Mouse (Mus musculus): ENCODE results near the gene Calhm6. TPM values are rescaled to one million over a fixed set of nuclear protein-coding genes. Genes with fewer than 3 reads are reported as not detected.

The Calhm6 gene
- 12.3 to 16.1 TPM (median 13.2 TPM) in 4 replicates for total RNA-seq (2023)

DNA sequence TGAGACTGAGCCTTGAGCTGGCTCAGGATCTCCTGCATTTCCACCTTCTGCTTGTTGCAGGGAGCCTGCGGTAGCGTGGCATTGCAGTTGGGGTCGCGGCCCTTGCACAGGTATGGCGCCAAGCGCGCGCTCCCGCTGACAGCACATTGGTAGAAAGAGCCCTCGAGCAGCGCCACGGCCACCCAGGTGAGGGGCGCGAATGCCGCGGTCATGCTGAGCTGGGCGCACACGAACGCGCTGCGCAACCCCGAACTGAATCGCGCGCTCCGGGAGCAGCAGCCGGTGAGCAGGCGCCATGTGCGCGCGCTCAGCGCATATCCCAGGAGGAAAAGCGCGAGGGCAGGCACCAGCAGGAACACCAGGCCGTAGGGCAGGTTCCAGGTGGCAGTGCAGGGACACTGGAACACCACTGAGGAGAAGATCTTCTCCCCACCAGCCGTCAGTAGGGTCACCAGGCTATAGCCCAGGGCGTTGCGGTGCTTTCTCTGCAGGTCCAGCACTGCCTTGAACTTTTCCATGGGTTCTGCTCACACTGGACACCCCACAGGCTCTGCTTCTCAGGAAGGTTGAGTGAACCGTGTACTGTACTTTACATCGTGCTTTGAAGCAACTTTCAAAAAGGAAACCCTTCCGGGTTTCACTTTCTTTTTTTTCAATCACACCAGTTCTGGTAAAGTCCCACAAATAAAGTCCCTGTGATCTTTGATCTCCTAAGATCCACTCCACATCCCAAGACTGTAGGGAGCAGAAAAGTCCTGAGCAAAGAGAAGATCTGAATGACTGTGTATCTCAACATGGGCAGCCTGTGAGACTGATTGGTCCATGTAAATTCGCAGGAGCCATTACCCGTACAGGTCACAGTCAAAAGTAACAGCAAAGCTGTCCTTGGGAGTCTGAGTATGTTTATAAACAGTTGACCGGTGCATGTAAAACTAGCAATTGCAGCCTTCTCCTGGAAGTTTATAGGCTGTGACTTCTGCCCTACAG lies at the start of gene Calhm6:
Gene Calhm6 (minus strand): TSS at position 593 of the 987 bp plus-strand sequence.

DNA sequence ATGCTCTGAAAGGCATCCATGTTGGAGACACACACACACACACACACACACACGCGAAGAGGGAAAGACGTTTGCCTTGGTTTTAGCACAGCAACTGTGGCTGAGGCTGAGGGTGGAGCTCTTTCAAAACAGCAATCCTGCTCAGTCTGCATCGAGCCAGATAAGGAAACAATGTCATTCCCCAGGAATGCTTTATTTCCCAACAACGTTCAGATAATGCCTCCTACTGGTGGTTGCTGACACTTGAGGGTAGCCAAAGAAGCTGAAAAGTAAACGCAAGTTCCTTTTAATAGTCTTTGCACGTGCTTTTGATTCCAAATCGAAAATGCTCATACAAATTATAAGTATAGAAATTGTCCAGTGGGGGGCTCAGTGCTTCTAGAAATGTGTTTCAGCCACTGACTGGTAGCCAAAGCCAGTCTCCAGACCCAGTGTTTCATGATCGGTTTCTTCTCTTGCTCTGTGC lies 31.3 kb downstream of the Calhm6 start, which contains the start of gene Calhm5:
Gene Calhm5 (minus strand): TSS at position 102 of the 466 bp plus-strand sequence.

Other genes with a start within 250 kb of the Calhm6 start
- gene Rsph4a, start 222.9 kb downstream of the Calhm6 start, total RNA-seq (2023), result not detected in 4 replicates
- gene Zup1, start 176.7 kb downstream of the Calhm6 start, total RNA-seq (2023), result 99.0 to 119 TPM (median 111 TPM) in 4 replicates
- gene Rwdd1, start 108.4 kb downstream of the Calhm6 start, total RNA-seq (2023), result 42.5 to 62.8 TPM (median 50.9 TPM) in 4 replicates
- not detected in 4 replicates for gene Trappc3l, start 90.4 kb downstream of the Calhm6 start, total RNA-seq (2023)
- gene Calhm4, start 83.7 kb downstream of the Calhm6 start, total RNA-seq (2023), result not detected in 4 replicates
- not detected in 4 replicates for gene Calhm5, start 31.5 kb downstream of the Calhm6 start, total RNA-seq (2023)
- gene Dse, start 79.7 kb upstream of the Calhm6 start, total RNA-seq (2023), result 1.8 to 5.6 TPM (median 3.9 TPM) in 4 replicates
- gene Tspyl1, start 154.2 kb upstream of the Calhm6 start, total RNA-seq (2023), result 85.3 to 93.9 TPM (median 87.6 TPM) in 4 replicates
- gene Tspyl4, start 169.5 kb upstream of the Calhm6 start, total RNA-seq (2023), result 4.7 to 6.0 TPM (median 5.4 TPM) in 4 replicates

Measured in B cell, adult 62 days (primary cell).